Mouse (Mus musculus): ENCODE measurements around the gene Map7d1. TPM values are rescaled to one million over a fixed set of nuclear protein-coding genes. Genes with fewer than 3 reads are reported as not detected.

The Map7d1 gene
- polyA plus RNA-seq, 1 experiment from 2014 or later: 37.0 TPM

DNA sequence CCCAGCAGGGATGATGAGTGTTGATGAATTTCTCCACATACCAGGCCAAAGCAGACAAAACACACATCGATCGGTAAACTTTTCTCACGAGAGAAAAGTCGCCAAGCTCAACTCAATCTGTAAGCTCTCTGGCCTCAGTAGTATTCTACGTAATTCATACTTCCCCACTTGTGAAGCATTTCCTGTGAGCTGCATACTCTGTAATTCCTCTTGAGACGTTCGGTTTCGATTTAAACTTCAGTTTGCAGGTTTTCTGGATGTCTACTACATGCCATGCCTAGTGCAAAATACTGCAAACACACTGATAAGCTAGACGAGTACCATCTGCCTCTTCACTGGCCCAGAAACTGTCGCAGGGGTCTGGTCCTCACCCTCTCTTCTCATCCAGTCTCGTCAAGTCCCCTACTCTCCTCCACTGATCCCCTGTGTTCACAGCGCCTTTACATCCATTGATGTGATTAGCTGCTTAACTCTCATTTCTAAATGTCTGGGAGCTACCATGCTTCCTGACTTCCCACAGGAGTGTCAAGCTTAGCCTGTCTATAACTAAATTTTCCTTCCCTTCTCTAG is 51.4 kb downstream of the Map7d1 start:
- H3K27ac ChIP-seq (ENCODE audit: low read depth, low read length): no peak overlapping the region
- H3K27me3 ChIP-seq (ENCODE audit: control insufficient read depth, insufficient read depth, low read length): no peaks in the 10 kb centered on the region
- H3K4me2 ChIP-seq: no peak overlapping the region
- no peak for ATAC-seq (replicated peaks; ENCODE audit: insufficient number of reproducible peaks, low FRiP score, low TSS enrichment)
- H3K4me3 ChIP-seq (ENCODE audit: low read depth, low read length): no peak overlapping the region
- peaks cover 14% of the 10 kb centered on the region for H3K4me1 ChIP-seq (ENCODE audit: control insufficient read depth, insufficient read depth, low read length)
- WGBS (ENCODE audit: insufficient replicate concordance): 67% methylated on average over 12 of the region's 12 CpGs
- no peaks in the 10 kb centered on the region for H3K9me3 ChIP-seq (replicated peaks; ENCODE audit: control insufficient read depth, low read length)
- H3K36me3 ChIP-seq (ENCODE audit: control insufficient read depth, insufficient read depth, low read length): no peaks in the 10 kb centered on the region
- no peak overlapping the region for H3K9ac ChIP-seq (ENCODE audit: low read depth, low read length)

- H3K4me2 ChIP-seq: peak overlapping the region; percentile 24; the same call in 1 of the 2 replicates
These were observed 52.1 kb downstream of the Map7d1 start for GRCm38 (mm10) chr4:126204016-126204415.

DNA sequence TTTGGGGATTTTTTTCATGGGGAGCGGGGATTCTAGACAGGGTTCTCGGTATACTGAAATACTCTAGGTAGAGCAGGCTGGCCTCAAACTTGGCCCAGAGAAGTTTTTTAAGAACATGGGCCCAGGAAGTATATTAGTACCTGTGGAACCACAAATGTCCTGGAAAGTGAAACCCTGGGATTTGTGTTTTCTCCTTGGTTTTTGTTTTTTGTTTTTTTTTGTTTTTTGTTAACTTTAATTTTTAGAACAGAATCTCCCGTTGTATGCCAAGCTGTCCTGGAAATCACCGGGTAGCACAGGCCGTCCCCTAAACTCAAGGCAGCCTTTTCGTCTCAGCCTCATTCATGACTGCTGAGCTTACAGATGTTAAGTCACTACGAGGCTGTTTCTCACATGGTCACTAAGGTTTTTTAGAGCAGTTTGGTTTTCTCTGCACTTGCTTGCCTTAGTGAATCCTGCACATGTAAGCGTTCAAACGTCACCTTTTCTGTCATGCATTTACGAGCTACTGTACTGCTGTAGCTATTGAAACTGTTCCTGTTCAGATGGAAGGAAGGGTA is 52.7 kb downstream of the Map7d1 start:
- no peaks in the 10 kb centered on the region for H3K27me3 ChIP-seq (ENCODE audit: control insufficient read depth, insufficient read depth, low read length)
- WGBS (ENCODE audit: insufficient replicate concordance): 75% methylated on average over 10 of the region's 10 CpGs
- H3K4me3 ChIP-seq (ENCODE audit: low read depth, low read length): peak overlapping the region; percentile 68

More at GRCm38 (mm10) chr4:126204016-126204415, 52.1 kb downstream of the Map7d1 start:
- Histone ChIP-seq H3K9me3 (replicated peaks; ENCODE audit: control insufficient read depth, low read length) (no peaks in the 10 kb centered on the region), H3K27me3 (ENCODE audit: control insufficient read depth, insufficient read depth, low read length) (no peaks in the 10 kb centered on the region), H3K9ac (ENCODE audit: low read depth, low read length) (0 out of 2 replicates have a peak overlapping the region, but pooled peaks have one; percentile 28), H3K27ac (ENCODE audit: low read depth, low read length) (no peak overlapping the region; the same call in 1 of the 2 replicates), H3K4me3 (ENCODE audit: low read depth, low read length) (no peak overlapping the region), H3K36me3 (ENCODE audit: control insufficient read depth, insufficient read depth, low read length) (no peaks in the 10 kb centered on the region), H3K4me1 (ENCODE audit: control insufficient read depth, insufficient read depth, low read length) (peaks cover 18% of the 10 kb centered on the region)
- 80% methylated on average over 8 of the region's 8 CpGs for WGBS (ENCODE audit: insufficient replicate concordance)
- no peak for ATAC-seq (replicated peaks; ENCODE audit: insufficient number of reproducible peaks, low FRiP score, low TSS enrichment)

DNA sequence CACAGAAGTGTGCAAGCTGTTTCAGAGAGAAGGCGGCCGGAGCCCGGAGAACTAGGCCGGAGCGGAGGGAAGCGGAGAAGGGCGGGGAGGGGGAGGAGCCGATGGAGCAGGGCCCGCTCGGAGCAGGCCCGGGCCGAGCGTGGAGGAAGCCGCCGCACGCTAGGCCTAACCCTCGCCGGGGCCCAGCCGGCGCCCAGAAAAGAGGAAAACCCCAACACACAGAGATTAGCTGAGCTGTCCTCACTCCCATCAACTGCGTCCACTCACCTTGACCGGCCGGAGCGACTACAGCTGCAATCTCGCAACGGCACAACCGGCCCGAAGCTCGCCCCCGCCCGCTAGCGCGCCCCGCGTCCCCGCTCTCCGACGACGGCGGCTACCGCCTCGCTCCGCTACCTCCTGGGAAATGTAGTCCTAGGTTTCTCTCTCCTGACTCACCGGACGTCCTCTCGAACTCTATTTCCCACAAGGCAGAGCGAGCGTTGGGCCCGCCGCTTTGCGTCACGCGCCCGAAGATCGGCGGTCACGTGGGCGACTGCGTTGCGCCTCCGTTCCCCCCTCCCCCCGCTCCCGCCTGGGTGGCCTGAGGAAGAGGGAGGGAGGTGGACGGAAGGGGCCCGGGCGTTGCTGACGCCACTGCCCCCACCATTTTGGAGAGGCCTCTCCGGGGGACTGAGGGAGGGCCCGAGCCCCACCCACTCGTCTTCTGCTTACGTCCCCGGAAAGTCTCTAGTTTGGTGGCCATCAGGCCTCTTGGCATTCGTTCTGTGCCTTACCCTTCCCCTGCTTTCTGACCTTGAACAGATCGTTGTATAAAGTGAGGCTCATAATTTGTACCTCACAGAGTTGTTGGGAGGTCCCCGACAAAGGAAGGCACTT is 53.6 kb downstream of the Map7d1 start, which contains the start of gene Thrap3:
Gene Thrap3 (minus strand): TSS at position 458 of the 879 bp plus-strand sequence.
- H3K36me3 ChIP-seq (ENCODE audit: control insufficient read depth, insufficient read depth, low read length): no peaks in the 10 kb centered on the region
- H3K9me3 ChIP-seq (replicated peaks; ENCODE audit: control insufficient read depth, low read length): no peaks in the 10 kb centered on the region
- peak within 1 kb of the TSS; percentile 68 for H3K4me3 ChIP-seq (ENCODE audit: low read depth, low read length)
- peaks cover 30% of the 10 kb centered on the region for H3K4me1 ChIP-seq (ENCODE audit: control insufficient read depth, insufficient read depth, low read length)
- peak within 1 kb of the TSS; percentile 89 for H3K9ac ChIP-seq (ENCODE audit: low read depth, low read length)
- H3K4me2 ChIP-seq: peak within 1 kb of the TSS; percentile 89
- H3K27me3 ChIP-seq (ENCODE audit: control insufficient read depth, insufficient read depth, low read length): no peaks in the 10 kb centered on the region
- WGBS (ENCODE audit: insufficient replicate concordance): under 1% methylated on average over 72 of the region's 75 CpGs
- H3K27ac ChIP-seq (ENCODE audit: low read depth, low read length): peak within 1 kb of the TSS; percentile 95
- peak; percentile 97 for ATAC-seq (replicated peaks; ENCODE audit: insufficient number of reproducible peaks, low FRiP score, low TSS enrichment)

More for the DNA sequence above, 52.7 kb downstream of the Map7d1 start:
- peaks cover 23% of the 10 kb centered on the region for H3K4me1 ChIP-seq (ENCODE audit: control insufficient read depth, insufficient read depth, low read length)
- H3K36me3 ChIP-seq (ENCODE audit: control insufficient read depth, insufficient read depth, low read length): no peaks in the 10 kb centered on the region
- H3K4me2 ChIP-seq: peak overlapping the region; percentile 69
- H3K27ac ChIP-seq (ENCODE audit: low read depth, low read length): peak overlapping the region; percentile 95
- peak overlapping the region; percentile 69 for H3K9ac ChIP-seq (ENCODE audit: low read depth, low read length)
- ATAC-seq (replicated peaks; ENCODE audit: insufficient number of reproducible peaks, low FRiP score, low TSS enrichment): no peak
- H3K9me3 ChIP-seq (replicated peaks; ENCODE audit: control insufficient read depth, low read length): no peaks in the 10 kb centered on the region

DNA sequence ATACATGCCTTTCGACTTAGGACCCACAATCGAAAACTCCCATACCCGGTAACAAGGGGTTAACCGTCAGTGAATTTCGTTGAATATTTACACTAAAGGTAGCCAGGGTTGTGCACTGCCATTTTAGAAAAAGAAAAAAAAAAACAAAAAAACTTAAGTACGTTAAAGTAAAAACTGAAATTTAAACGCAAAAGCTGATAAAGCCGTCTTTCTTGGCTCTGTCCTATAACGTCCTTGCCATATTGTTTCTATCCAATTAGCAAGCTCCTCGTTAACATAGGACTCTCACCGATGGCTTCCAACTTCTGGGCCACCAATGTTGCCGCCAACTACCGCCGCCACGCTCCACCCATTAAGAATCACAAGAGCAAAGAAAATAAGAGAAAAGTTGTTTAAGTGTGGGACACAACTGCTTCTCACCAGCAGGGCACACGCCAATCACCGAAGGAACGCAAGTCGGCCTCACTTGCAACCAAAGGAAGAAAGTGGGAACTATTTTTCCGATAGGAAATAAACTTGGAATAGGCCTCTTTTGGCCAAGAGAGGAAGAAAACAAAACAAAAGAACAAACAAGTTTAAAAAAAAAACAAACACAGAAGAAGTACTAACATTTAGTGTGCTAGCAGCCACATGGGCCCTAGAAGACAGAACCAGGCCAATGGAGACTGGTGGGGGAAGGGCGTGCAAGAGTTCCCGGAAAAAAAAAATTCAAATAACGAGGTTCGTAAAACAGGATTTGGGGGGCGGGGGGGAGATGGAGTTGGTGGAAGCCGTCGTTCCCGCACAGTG is 54.4 kb downstream of the Map7d1 start:
- Histone ChIP-seq H3K9ac (ENCODE audit: low read depth, low read length) (peak overlapping the region; percentile 89), H3K36me3 (ENCODE audit: control insufficient read depth, insufficient read depth, low read length) (no peaks in the 10 kb centered on the region), H3K4me1 (ENCODE audit: control insufficient read depth, insufficient read depth, low read length) (peaks cover 32% of the 10 kb centered on the region), H3K4me3 (ENCODE audit: low read depth, low read length) (peak overlapping the region; percentile 68), H3K9me3 (replicated peaks; ENCODE audit: control insufficient read depth, low read length) (no peaks in the 10 kb centered on the region), H3K27me3 (ENCODE audit: control insufficient read depth, insufficient read depth, low read length) (no peaks in the 10 kb centered on the region), H3K4me2 (peak overlapping the region; percentile 89), H3K27ac (ENCODE audit: low read depth, low read length) (peak overlapping the region; percentile 95)
- no peak for ATAC-seq (replicated peaks; ENCODE audit: insufficient number of reproducible peaks, low FRiP score, low TSS enrichment)
- WGBS (ENCODE audit: insufficient replicate concordance): under 1% methylated on average over 28 of the region's 28 CpGs

- Histone ChIP-seq H3K36me3 (ENCODE audit: control insufficient read depth, insufficient read depth, low read length) (no peaks in the 10 kb centered on the region), H3K9me3 (replicated peaks; ENCODE audit: control insufficient read depth, low read length) (no peaks in the 10 kb centered on the region), H3K4me2 (peak overlapping the region; percentile 89), H3K27ac (ENCODE audit: low read depth, low read length) (no peak overlapping the region), H3K9ac (ENCODE audit: low read depth, low read length) (peak overlapping the region; percentile 89), H3K4me3 (ENCODE audit: low read depth, low read length) (peak overlapping the region; percentile 68), H3K4me1 (ENCODE audit: control insufficient read depth, insufficient read depth, low read length) (peaks cover 32% of the 10 kb centered on the region), H3K27me3 (ENCODE audit: control insufficient read depth, insufficient read depth, low read length) (no peaks in the 10 kb centered on the region)
- no peak for ATAC-seq (replicated peaks; ENCODE audit: insufficient number of reproducible peaks, low FRiP score, low TSS enrichment)
- 50% methylated on average over 2 of the region's 2 CpGs for WGBS (ENCODE audit: insufficient replicate concordance)
These were observed 55.5 kb downstream of the Map7d1 start for GRCm38 (mm10) chr4:126200656-126201055.

- WGBS (ENCODE audit: insufficient replicate concordance): 53% methylated on average over 1 of the region's 1 CpGs
- Histone ChIP-seq H3K9me3 (replicated peaks; ENCODE audit: control insufficient read depth, low read length) (no peaks in the 10 kb centered on the region), H3K27ac (ENCODE audit: low read depth, low read length) (no peak overlapping the region), H3K9ac (ENCODE audit: low read depth, low read length) (no peak overlapping the region), H3K27me3 (ENCODE audit: control insufficient read depth, insufficient read depth, low read length) (no peaks in the 10 kb centered on the region), H3K4me1 (ENCODE audit: control insufficient read depth, insufficient read depth, low read length) (peaks cover 32% of the 10 kb centered on the region), H3K4me2 (peak overlapping the region; percentile 89), H3K36me3 (ENCODE audit: control insufficient read depth, insufficient read depth, low read length) (no peaks in the 10 kb centered on the region), H3K4me3 (ENCODE audit: low read depth, low read length) (peak overlapping the region; percentile 68)
- ATAC-seq (replicated peaks; ENCODE audit: insufficient number of reproducible peaks, low FRiP score, low TSS enrichment): no peak
These were observed 56.1 kb downstream of the Map7d1 start for GRCm38 (mm10) chr4:126200036-126200435.

DNA sequence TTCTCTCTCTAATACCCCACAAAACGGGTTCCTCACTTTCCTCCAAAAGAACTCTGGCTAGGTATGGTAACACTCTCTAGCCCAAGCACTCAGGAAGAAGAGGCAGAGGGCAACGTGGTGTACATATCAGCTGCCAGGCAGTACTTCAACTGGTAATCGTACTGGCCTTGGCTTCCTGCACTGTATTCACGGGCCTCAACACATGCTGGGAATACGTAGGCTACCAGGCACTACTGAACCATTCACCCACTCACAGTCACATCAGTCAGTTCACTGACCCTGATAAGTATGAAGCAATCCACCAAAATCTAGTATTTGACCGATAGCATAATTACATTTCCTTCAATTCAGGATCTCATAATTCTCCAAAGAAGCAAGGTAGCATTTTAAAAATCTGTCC is 56.6 kb downstream of the Map7d1 start:
- H3K27ac ChIP-seq (ENCODE audit: low read depth, low read length): no peak overlapping the region
- no peak overlapping the region for H3K9ac ChIP-seq (ENCODE audit: low read depth, low read length)
- H3K4me3 ChIP-seq (ENCODE audit: low read depth, low read length): peak overlapping the region; percentile 68; the same call in 1 of the 2 replicates
- no peak for ATAC-seq (replicated peaks; ENCODE audit: insufficient number of reproducible peaks, low FRiP score, low TSS enrichment)
- peak overlapping the region; percentile 89 for H3K4me2 ChIP-seq
- 65% methylated on average over 6 of the region's 6 CpGs for WGBS (ENCODE audit: insufficient replicate concordance)
- H3K4me1 ChIP-seq (ENCODE audit: control insufficient read depth, insufficient read depth, low read length): peaks cover 32% of the 10 kb centered on the region
- no peaks in the 10 kb centered on the region for H3K9me3 ChIP-seq (replicated peaks; ENCODE audit: control insufficient read depth, low read length)
- H3K36me3 ChIP-seq (ENCODE audit: control insufficient read depth, insufficient read depth, low read length): no peaks in the 10 kb centered on the region
- H3K27me3 ChIP-seq (ENCODE audit: control insufficient read depth, insufficient read depth, low read length): no peaks in the 10 kb centered on the region

Measured in heart, embryonic 11.5 days (tissue).